Mouse (Mus musculus) bone marrow, adult 2 months (tissue): ENCODE results near the gene Slf1.

Experiments used
- CTCF ChIP-seq: fragments of 200-500 bp; IDR thresholded peaks from 2 replicates; pipeline ENCODE4 v1.5.1; 2011; ENCODE audit warnings: low read length, control low read depth; ENCODE audit not compliant: control insufficient read depth, insufficient read depth
- POLR2A ChIP-seq: fragments of 200-500 bp; IDR thresholded peaks from 2 replicates; pipeline ENCODE4 v1.6.1; 2011; ENCODE audit warnings: low read depth, mild to moderate bottlenecking, control low read depth, low read length, borderline replicate concordance; ENCODE audit not compliant: control insufficient read depth

- TF ChIP-seq POLR2A (no peak), CTCF (no peak)
These were observed 16.6 kb downstream of the Slf1 start for GRCm38 (mm10) chr13:77118695-77119094.
